ENCODE assay signal across 16 mouse cellular contexts in genomic region chr15:20967463-20967862, GRCm38 (mm10).
"Had no signal": no experiment of that assay in that cellular context is flagged by ENCODE, and none has a peak within 500 bp of the region (broad histone marks: within the 10 kb centered on the region; RNA-seq: fewer than 3 reads in every experiment).

No protein-coding gene starts in this region.

- H3K4me1 ChIP-seq: limb, embryonic 15.5 days; liver, embryonic 12.5 days; stomach, embryonic 15.5 days had no signal

- H3K27me3 ChIP-seq: limb, embryonic 15.5 days; liver, embryonic 12.5 days; stomach, embryonic 15.5 days had no signal

- H3K4me3 ChIP-seq: left cerebral cortex, adult 2 months; limb, embryonic 15.5 days; liver, embryonic 12.5 days; stomach, embryonic 15.5 days had no signal

- H3K36me3 ChIP-seq: limb, embryonic 15.5 days; liver, embryonic 12.5 days; stomach, embryonic 15.5 days had no signal

- ATAC-seq: intestine, postnatal 0 days; liver, embryonic 12.5 days had no signal

- H3K9ac ChIP-seq: limb, embryonic 15.5 days; liver, embryonic 12.5 days; lung, embryonic 14.5 days; stomach, embryonic 15.5 days had no signal

- H3K9me3 ChIP-seq: limb, embryonic 15.5 days; liver, embryonic 12.5 days; stomach, embryonic 15.5 days had no signal

- H3K27ac ChIP-seq: left cerebral cortex, adult 2 months; limb, embryonic 15.5 days; liver, embryonic 12.5 days; stomach, embryonic 15.5 days had no signal

- DNase-seq: kidney, adult 8-10 months; kidney, postnatal 25 days; lung, embryonic 14.5 days; lung, postnatal 10 days; lung, postnatal 4 days; midbrain, embryonic 14.5 days; retina, postnatal 1 day; right cerebral cortex, postnatal 4 days; spleen, adult 18-20 months; thymus, adult 2 months; thymus, postnatal 25 days had no signal

- H3K4me2 ChIP-seq: limb, embryonic 15.5 days; liver, embryonic 12.5 days; lung, embryonic 14.5 days; stomach, embryonic 15.5 days had no signal
